ENCODE assay signal across 25 mouse cellular contexts in the genomic region with DNA sequence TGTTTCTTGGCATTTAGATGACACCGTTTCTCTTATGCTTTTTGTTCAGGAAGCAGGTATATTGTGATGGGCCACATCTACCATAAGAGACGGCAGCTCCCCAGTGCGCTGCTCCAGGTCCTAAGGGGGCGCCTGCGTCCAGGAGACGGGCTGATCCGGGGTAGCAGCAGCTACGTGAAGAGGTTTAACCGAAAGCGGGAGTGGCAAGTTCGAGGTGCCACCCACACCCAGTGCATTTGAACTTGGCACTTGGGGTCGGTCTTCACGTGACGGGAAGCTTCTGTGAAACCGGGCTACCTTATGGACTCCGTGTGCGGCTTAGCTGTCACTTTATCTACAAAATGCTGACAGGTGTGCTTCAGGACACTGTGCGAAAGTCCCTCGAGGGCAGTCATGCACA. TPM values are rescaled to one million over a fixed set of nuclear protein-coding genes. Genes with fewer than 3 reads are reported as not detected.
DNase-seq lines count a peak whose midpoint lies in the region; TF ChIP-seq lines count a peak whose summit lies in the region.
"Had no signal": no experiment of that assay in that cellular context is flagged by ENCODE, and none has a peak within 500 bp of the region (broad histone marks: within the 10 kb centered on the region; RNA-seq: fewer than 3 reads in every experiment).

No protein-coding gene starts in this region.

- peaks cover 13% of the 10 kb centered on the region; the same call in 1 of the 2 replicates for H3K27me3 ChIP-seq in thymus, adult 2 months (ENCODE audit: control insufficient read depth, insufficient read depth, low read length)
- H3K27me3 ChIP-seq: forebrain, embryonic 13.5 days; neural tube, embryonic 12.5 days had no signal

- H3K36me3 ChIP-seq in thymus, adult 2 months (ENCODE audit: control insufficient read depth, insufficient read depth, low read length): no peaks in the 10 kb centered on the region
- H3K36me3 ChIP-seq: neural tube, embryonic 12.5 days had no signal

- TF ChIP-seq POLR2A in thymus, adult 2 months (IDR thresholded peaks at IDR 0.05; ENCODE audit: control insufficient read depth, extremely low read depth, insufficient read depth, low read length, poor library complexity): no peak

- no peak overlapping the region for H3K4me3 ChIP-seq in thymus, adult 2 months (ENCODE audit: control insufficient read depth, insufficient read depth, low read length)
- no peak overlapping the region for H3K4me3 ChIP-seq in layer of hippocampus, adult 2 months
- H3K4me3 ChIP-seq: embryonic facial prominence, embryonic 13.5 days; erythroblast, embryonic 14.5 days; forebrain, embryonic 13.5 days; neural tube, embryonic 12.5 days had no signal

- peak; percentile 23; the same call in 1 of the 2 replicates for TF ChIP-seq CTCF in thymus, adult 2 months (IDR thresholded peaks at IDR 0.05; ENCODE audit: borderline replicate concordance, control insufficient read depth, extremely low read depth, insufficient read depth, low read length, poor library complexity)
- no peak for TF ChIP-seq CTCF in layer of hippocampus, adult 2 months (conservative IDR thresholded peaks at IDR 0.05)

- H3K27ac ChIP-seq in thymus, adult 2 months (ENCODE audit: control insufficient read depth, insufficient read depth, low read length): no peak overlapping the region
- H3K27ac ChIP-seq in layer of hippocampus, adult 2 months: no peak overlapping the region
- H3K27ac ChIP-seq: embryonic facial prominence, embryonic 13.5 days; forebrain, embryonic 13.5 days; kidney, postnatal 0 days; neural tube, embryonic 12.5 days had no signal

- DNase-seq in kidney, postnatal 10 days: peak; percentile 27
- no peak for DNase-seq in kidney, postnatal 14 days
- DNase-seq in T-cell, adult 2 months (ENCODE audit: low spot score): peak; percentile 46
- DNase-seq in thymus, adult 2 months: peak; percentile 45
- DNase-seq in thymus, postnatal 4 days: peak; percentile 58
- no peak for DNase-seq in layer of hippocampus, adult 2 months (ENCODE audit: low spot score in 2 of 2)
- no peak for DNase-seq in cerebellum, adult 9-10 months
- DNase-seq: adrenal gland, postnatal 14 days; cerebellum, adult 2 months; cerebellum, postnatal 36 days; embryo, embryonic 11 days; gastrocnemius, postnatal 36 days; kidney, adult 11 months; layer of hippocampus, postnatal 36 days; lung, adult 18-20 months; lung, postnatal 14 days; midbrain, embryonic 14.5 days; retina, postnatal 1 day; right cerebral cortex, postnatal 4 days had no signal

- H3K4me1 ChIP-seq in thymus, adult 2 months (replicated peaks; ENCODE audit: control insufficient read depth, insufficient read depth, low read length): peaks cover 21% of the 10 kb centered on the region

- WGBS in thymus, adult 2 months: 61% methylated on average over 19 of the region's 19 CpGs

RNA-seq across cellular contexts. Expression of gene 1810010H24Rik, which starts 4.1 kb away (rescaled TPM):
- 0.97 and 1.3 TPM in 2 replicates for polyA plus RNA-seq in thymus, adult 2 months (2012; rRNA removed)
- 1 to 10 TPM; 3.1 to 3.5 TPM for total RNA-seq in layer of hippocampus, adult 2 months (2021)
- total RNA-seq: hematopoietic stem cell, adult 5-6 weeks had no signal
- polyA plus RNA-seq: erythroblast, embryonic 14.5 days had no signal

RNA-seq across cellular contexts. Expression of gene Kpna2, which starts 30.2 kb away (rescaled TPM):
- polyA plus RNA-seq in thymus, adult 2 months (2012; rRNA removed): 103 and 134 TPM in 2 replicates
- total RNA-seq in layer of hippocampus, adult 2 months (2021): 10 to 100 TPM; 17.7 to 19.1 TPM

Comparison
In these comparisons a context has a peak if more than half of its experiments do, and no peak if none do; other contexts are left out.
1. DNase-seq: peak in kidney, postnatal 10 days (single experiment), T-cell, adult 2 months (single experiment), thymus, adult 2 months (single experiment) and thymus, postnatal 4 days (single experiment); none in kidney, postnatal 14 days (single experiment), layer of hippocampus, adult 2 months (0 of 2) and cerebellum, adult 9-10 months (single experiment).